Comparison of ENCODE assay signal across 19 mouse cellular contexts in genomic region chr6:54530182-54530581, GRCm38 (mm10). TPM values are rescaled to one million over a fixed set of nuclear protein-coding genes. Genes with fewer than 3 reads are reported as not detected.
DNase-seq lines count a peak whose midpoint lies in the region; ATAC-seq and TF ChIP-seq lines count a peak whose summit lies in the region.
"Had no signal": no experiment of that assay in that cellular context is flagged by ENCODE, and none has a peak within 500 bp of the region (broad histone marks: within the 10 kb centered on the region; RNA-seq: fewer than 3 reads in every experiment).

No protein-coding gene starts in this region.

- H3K9me3 ChIP-seq in forebrain, embryonic 15.5 days = no peaks in the 10 kb centered on the region
- no peaks in the 10 kb centered on the region for H3K9me3 ChIP-seq in forebrain, embryonic 12.5 days
- H3K9me3 ChIP-seq in forebrain, postnatal 0 days (ENCODE audit: low read length) = no peaks in the 10 kb centered on the region
- no peaks in the 10 kb centered on the region for H3K9me3 ChIP-seq in forebrain, embryonic 10.5 days
- H3K9me3 ChIP-seq: embryonic facial prominence, embryonic 10.5 days; embryonic facial prominence, embryonic 12.5 days; forebrain, embryonic 13.5 days; G1E had no signal

- no peak for TF ChIP-seq POLR2A in cerebellum, adult 2 months (IDR thresholded peaks at IDR 0.05; ENCODE audit: borderline replicate concordance, insufficient read depth, low read length)

- H3K9ac ChIP-seq in forebrain, embryonic 15.5 days (replicated peaks) = no peak overlapping the region
- no peak overlapping the region for H3K9ac ChIP-seq in forebrain, embryonic 12.5 days
- H3K9ac ChIP-seq in forebrain, postnatal 0 days = no peak overlapping the region
- H3K9ac ChIP-seq: embryonic facial prominence, embryonic 12.5 days; forebrain, embryonic 13.5 days had no signal

- no peak overlapping the region for H3K4me2 ChIP-seq in forebrain, embryonic 15.5 days (replicated peaks)
- H3K4me2 ChIP-seq in forebrain, embryonic 12.5 days = no peak overlapping the region
- H3K4me2 ChIP-seq in forebrain, postnatal 0 days (ENCODE audit: low read depth) = no peak overlapping the region
- H3K4me2 ChIP-seq: embryonic facial prominence, embryonic 12.5 days; forebrain, embryonic 13.5 days had no signal

- peaks cover 7% of the 10 kb centered on the region for H3K36me3 ChIP-seq in forebrain, embryonic 15.5 days
- H3K36me3 ChIP-seq in forebrain, embryonic 12.5 days (replicated peaks) = peaks cover 40% of the 10 kb centered on the region
- H3K36me3 ChIP-seq in forebrain, postnatal 0 days (ENCODE audit: insufficient read depth) = peaks cover 11% of the 10 kb centered on the region
- peaks cover 49% of the 10 kb centered on the region for H3K36me3 ChIP-seq in forebrain, embryonic 10.5 days (replicated peaks)
- H3K36me3 ChIP-seq: embryonic facial prominence, embryonic 10.5 days; embryonic facial prominence, embryonic 12.5 days; G1E had no signal

- no peaks in the 10 kb centered on the region for H3K27me3 ChIP-seq in cerebellum, adult 2 months (ENCODE audit: control insufficient read depth, insufficient read depth, low read length)
- no peaks in the 10 kb centered on the region for H3K27me3 ChIP-seq in forebrain, embryonic 15.5 days
- no peaks in the 10 kb centered on the region for H3K27me3 ChIP-seq in forebrain, embryonic 12.5 days
- no peaks in the 10 kb centered on the region for H3K27me3 ChIP-seq in forebrain, postnatal 0 days (ENCODE audit: insufficient read depth, low read length)
- 0 out of 2 replicates have a peak, but pooled peaks cover 4% of the 10 kb centered on the region for H3K27me3 ChIP-seq in forebrain, embryonic 10.5 days (ENCODE audit: poor library complexity, severe bottlenecking)
- H3K27me3 ChIP-seq: embryonic facial prominence, embryonic 12.5 days; forebrain, embryonic 13.5 days had no signal

- no peak overlapping the region for H3K4me3 ChIP-seq in cerebellum, adult 2 months (replicated peaks; ENCODE audit: insufficient read depth, low read depth, low read length)
- no peak overlapping the region for H3K4me3 ChIP-seq in forebrain, embryonic 15.5 days
- H3K4me3 ChIP-seq in forebrain, embryonic 12.5 days (replicated peaks) = no peak overlapping the region
- no peak overlapping the region for H3K4me3 ChIP-seq in forebrain, postnatal 0 days (ENCODE audit: low read depth, low read length)
- no peak overlapping the region for H3K4me3 ChIP-seq in forebrain, embryonic 10.5 days
- H3K4me3 ChIP-seq: embryonic facial prominence, embryonic 10.5 days; embryonic facial prominence, embryonic 12.5 days; forebrain, embryonic 13.5 days had no signal

- peak overlapping the region; percentile 25; the same call in 1 of the 2 replicates for H3K27ac ChIP-seq in cerebellum, adult 2 months (ENCODE audit: insufficient read depth, low read length)
- peak overlapping the region; percentile 77; the same call in 1 of the 2 replicates for H3K27ac ChIP-seq in forebrain, embryonic 15.5 days (replicated peaks)
- H3K27ac ChIP-seq in forebrain, embryonic 12.5 days = no peak overlapping the region
- peak overlapping the region; percentile 77; the same call in 1 of the 2 replicates for H3K27ac ChIP-seq in forebrain, postnatal 0 days (ENCODE audit: low read depth, low read length)
- H3K27ac ChIP-seq in forebrain, embryonic 10.5 days = no peak overlapping the region
- H3K27ac ChIP-seq: embryonic facial prominence, embryonic 10.5 days; embryonic facial prominence, embryonic 12.5 days had no signal

- WGBS in cerebellum, adult 2 months = 46% methylated on average over 2 of the region's 2 CpGs
- WGBS in forebrain, embryonic 15.5 days = 81% methylated on average over 2 of the region's 2 CpGs
- WGBS in forebrain, embryonic 12.5 days = 83% methylated on average over 2 of the region's 2 CpGs
- WGBS in forebrain, postnatal 0 days = 78% methylated on average over 2 of the region's 2 CpGs
- 84% methylated on average over 2 of the region's 2 CpGs for WGBS in forebrain, embryonic 10.5 days

- no peak for DNase-seq in cerebellum, adult 2 months
- no peak for DNase-seq in cerebellum, postnatal 25 days
- no peak for DNase-seq in forebrain, postnatal 0 days
- no peak for DNase-seq in forebrain, embryonic 10.5 days (ENCODE audit: extremely low spot score, low spot score)
- peak; percentile 49 for DNase-seq in A20 (ENCODE audit: low read depth, low spot score)
- no peak for DNase-seq in thymus, postnatal 0 days (ENCODE audit: low spot score)
- DNase-seq: adrenal gland, adult 8-10 months; adrenal gland, postnatal 14 days; adrenal gland, postnatal 36 days; cerebellum, adult 11-12 months; cerebellum, adult 8-10 months had no signal

- no peak for ATAC-seq in forebrain, embryonic 15.5 days (replicated peaks)
- ATAC-seq in forebrain, embryonic 12.5 days (ENCODE audit: low FRiP score) = no peak
- ATAC-seq in forebrain, postnatal 0 days = no peak
- ATAC-seq: activated CD4-positive, CD25-positive, alpha-beta regulatory T cell, adult 4 months; Patski had no signal

- H3K4me1 ChIP-seq in cerebellum, adult 2 months (ENCODE audit: control insufficient read depth, insufficient read depth, low read length) = peaks cover 19% of the 10 kb centered on the region
- H3K4me1 ChIP-seq in forebrain, embryonic 15.5 days = peaks cover 12% of the 10 kb centered on the region
- H3K4me1 ChIP-seq in forebrain, embryonic 12.5 days = peaks cover 12% of the 10 kb centered on the region
- peaks cover 9% of the 10 kb centered on the region; the same call in 1 of the 2 replicates for H3K4me1 ChIP-seq in forebrain, postnatal 0 days (ENCODE audit: insufficient read depth)
- H3K4me1 ChIP-seq in forebrain, embryonic 10.5 days = peaks cover 25% of the 10 kb centered on the region

- no peak for TF ChIP-seq CTCF in cerebellum, adult 2 months (IDR thresholded peaks at IDR 0.05; ENCODE audit: borderline replicate concordance, insufficient read depth, low read depth, low read length)
- TF ChIP-seq CTCF in forebrain, postnatal 0 days (IDR thresholded peaks at IDR 0.05; ENCODE audit: low read depth) = no peak

RNA-seq across cellular contexts. Expression of gene Scrn1, which starts 36.1 kb away (rescaled TPM):
- 132 and 145 TPM in 2 replicates for polyA plus RNA-seq in cerebellum, adult 2 months (2012; rRNA removed)
- polyA plus RNA-seq in forebrain, embryonic 15.5 days (2015; fragmentation: Nextera tagmentation; extraction: Ambion mirVana) = 135 TPM in 2 replicates
- 119 and 157 TPM in 2 replicates for polyA plus RNA-seq in forebrain, embryonic 12.5 days (2016; fragmentation: Nextera tagmentation; extraction: Ambion mirVana)
- total RNA-seq in forebrain, postnatal 0 days (2014; rRNA removed) = 189 and 195 TPM in 2 replicates
- 95.5 and 122 TPM in 2 replicates for polyA plus RNA-seq in forebrain, postnatal 0 days (2015; fragmentation: Nextera tagmentation; extraction: Ambion mirVana)
- polyA plus RNA-seq in forebrain, embryonic 10.5 days (2016; fragmentation: Nextera tagmentation; extraction: Ambion mirVana) = 58.7 and 62.1 TPM in 2 replicates
- 0.94 and 0.98 TPM in 2 replicates for polyA plus RNA-seq in thymus, postnatal 0 days (2015; fragmentation: Nextera tagmentation; extraction: Ambion mirVana)
- polyA plus RNA-seq: activated CD4-positive, CD25-positive, alpha-beta regulatory T cell, adult 4 months; G1E had no signal

Comparison
In these comparisons a context has a peak if more than half of its experiments do, and no peak if none do; other contexts are left out.
1. H3K27ac ChIP-seq: peak in cerebellum, adult 2 months (single experiment), forebrain, embryonic 15.5 days (single experiment) and forebrain, postnatal 0 days (single experiment); none in forebrain, embryonic 12.5 days (single experiment) and forebrain, embryonic 10.5 days (single experiment).
2. RNA of gene Scrn1, which starts 36.1 kb away (polyA plus RNA-seq): 135 TPM in forebrain, embryonic 15.5 days, 132 to 145 TPM in cerebellum, adult 2 months, 95.5 to 122 TPM in forebrain, postnatal 0 days, 119 to 157 TPM in forebrain, embryonic 12.5 days and 58.7 to 62.1 TPM in forebrain, embryonic 10.5 days; 0.94 to 0.98 TPM in thymus, postnatal 0 days; every median in the first group is over 10 times any median in the second.